Mouse (Mus musculus) MEL-GATA-1-ER (cell line): ENCODE measurements at regions not wholly inside any gene's neighbourhood (a gene's known extent, or its start where the extent isn't known, plus 50 kb on each side); places are given as distances from the start of the nearest gene placed in this dataset.

Experiments used
- DNase-seq: peaks from one replicate; pipeline ENCODE4 v3.0.0-alpha.2; 2012; ENCODE audit warnings: low read depth; ENCODE audit errors: extremely low read depth

- no peak for DNase-seq
Measured at GRCm38 (mm10) chr2:108584799-108585198, 695.7 kb upstream of the Kif18a start.

GRCm38 (mm10) chr2:108593555-108593954, 687.0 kb upstream of the Kif18a start:
- no peak for DNase-seq

DNA sequence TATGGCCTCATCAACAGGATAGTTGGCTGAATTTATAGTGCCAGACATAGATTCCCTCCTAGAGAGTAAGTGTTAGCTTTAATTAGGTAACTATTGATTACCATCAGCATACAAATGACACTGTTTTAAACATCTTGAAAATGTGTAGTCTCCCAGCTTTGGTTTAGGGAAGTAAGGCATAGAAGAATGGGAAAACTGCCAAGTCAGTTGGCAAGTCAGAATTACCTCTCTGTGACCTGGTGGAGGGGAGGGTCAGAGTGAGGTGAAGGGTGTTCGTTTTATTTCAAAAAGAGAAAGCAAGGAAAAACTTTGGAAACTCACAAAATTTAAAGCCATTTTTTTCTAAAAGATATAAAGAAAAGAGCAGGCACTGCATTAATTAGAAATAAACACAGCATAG, 680.2 kb upstream of the Kif18a start:
- DNase-seq: peak; percentile 12

DNA sequence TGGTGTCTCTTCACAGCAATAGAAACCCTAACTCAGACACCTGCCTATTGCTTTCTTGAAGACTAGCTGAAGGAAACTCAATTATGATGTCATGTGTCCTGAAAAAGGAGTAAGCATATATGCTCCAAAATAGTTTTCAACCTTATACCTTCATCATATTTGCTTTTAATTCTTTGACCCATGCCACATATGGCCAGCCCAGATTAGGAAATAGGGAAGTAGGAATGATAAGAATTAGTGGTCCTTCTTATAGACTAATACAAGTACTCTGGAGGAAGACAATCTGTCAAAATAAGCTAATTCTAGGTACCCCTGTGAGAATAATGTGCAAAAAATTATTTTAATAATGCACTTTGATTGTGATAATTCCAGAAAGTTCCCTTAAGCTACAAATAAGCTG, 661.0 kb upstream of the Kif18a start:
- peak; percentile 56 for DNase-seq

- DNase-seq: no peak
Measured at GRCm38 (mm10) chr2:108622367-108623162, 658.0 kb upstream of the Kif18a start.

- no peak for DNase-seq
Measured at GRCm38 (mm10) chr2:108635644-108636043, 644.9 kb upstream of the Kif18a start.

- DNase-seq: no peak
Measured at GRCm38 (mm10) chr2:108660697-108661388, 619.7 kb upstream of the Kif18a start.

DNA sequence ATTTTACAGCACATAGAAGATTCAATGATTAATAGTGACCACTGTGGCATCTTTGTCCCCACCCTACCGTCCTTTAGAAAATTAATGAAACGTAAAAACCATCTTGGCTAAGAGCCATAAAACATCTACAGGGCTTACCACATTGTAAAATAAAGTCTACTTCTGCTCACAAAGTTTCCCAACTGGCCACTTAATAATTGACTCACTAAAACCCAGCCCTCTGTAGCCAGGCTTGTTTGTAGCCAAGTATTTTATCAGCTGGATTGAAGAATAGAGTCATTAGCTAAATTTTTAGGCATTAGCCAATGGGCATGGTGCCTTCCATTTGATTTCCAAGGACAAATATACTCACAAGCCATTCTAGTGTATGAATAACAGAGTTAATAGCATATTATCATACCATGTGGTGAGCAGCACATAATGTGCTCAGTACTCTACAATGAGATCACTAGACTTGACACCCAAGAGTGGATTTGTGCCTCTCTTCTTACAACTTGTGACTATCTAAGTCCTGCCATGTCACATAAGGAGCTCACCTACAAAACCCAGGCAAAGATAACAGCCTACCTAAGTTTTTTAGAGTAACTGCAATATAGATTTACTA, 602.7 kb upstream of the Kif18a start:
- DNase-seq: no peak

- no peak for DNase-seq
Measured at GRCm38 (mm10) chr2:108681574-108681973, 599.0 kb upstream of the Kif18a start.

GRCm38 (mm10) chr2:108686019-108686743, 594.4 kb upstream of the Kif18a start:
- no peak for DNase-seq

- peak; percentile 23 for DNase-seq
Measured at GRCm38 (mm10) chr2:108690091-108690490, 590.4 kb upstream of the Kif18a start.

- DNase-seq: no peak
Measured at GRCm38 (mm10) chr2:108691156-108692007, 589.2 kb upstream of the Kif18a start.

GRCm38 (mm10) chr2:108701308-108701707, 579.2 kb upstream of the Kif18a start:
- DNase-seq: no peak

DNA sequence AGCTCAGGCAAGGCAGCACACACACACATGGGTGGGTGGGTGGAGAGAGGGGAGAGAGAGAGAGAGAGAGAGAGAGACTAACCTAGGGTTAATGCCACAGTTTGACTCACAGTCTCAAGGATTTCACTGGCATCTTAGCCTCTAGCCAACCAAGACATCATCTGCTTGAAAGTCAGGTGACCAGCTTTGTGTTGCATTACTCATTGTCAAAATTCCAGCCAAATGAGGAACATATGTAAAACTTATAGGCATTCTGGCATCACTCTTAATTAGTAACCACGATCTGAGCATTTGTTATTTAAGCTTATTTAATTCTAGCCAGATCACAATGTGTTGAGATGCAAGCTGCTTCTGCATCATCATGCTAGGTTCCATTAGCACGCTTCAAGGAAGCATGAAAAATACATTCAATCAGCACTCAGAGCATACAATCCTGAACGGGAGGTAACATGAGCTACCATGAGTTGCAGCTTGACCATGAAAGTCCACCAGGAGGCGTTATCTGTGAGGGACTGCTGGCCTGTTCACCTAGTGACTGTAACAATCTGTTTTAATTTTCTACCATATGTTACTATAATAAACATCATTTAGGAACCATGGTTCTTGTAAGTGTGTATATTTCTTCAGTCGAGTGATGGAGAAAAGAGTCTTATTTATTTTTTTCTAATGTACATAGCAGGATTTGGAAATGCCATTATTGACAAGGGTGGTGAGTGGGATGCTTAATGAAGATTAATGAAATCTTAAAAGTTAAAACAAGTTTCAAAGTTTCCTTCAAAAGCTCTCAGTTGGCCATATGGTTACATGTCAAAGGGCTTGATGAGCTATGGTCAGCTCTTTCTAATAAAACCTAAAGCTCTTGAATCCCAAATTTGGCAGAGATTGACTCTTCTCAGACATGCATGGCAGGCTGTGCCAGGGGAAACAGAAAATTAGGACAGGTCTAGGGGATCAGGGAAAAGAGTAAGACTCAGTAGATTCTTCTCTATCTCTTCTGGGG, 572.4 kb upstream of the Kif18a start:
- no peak for DNase-seq

DNA sequence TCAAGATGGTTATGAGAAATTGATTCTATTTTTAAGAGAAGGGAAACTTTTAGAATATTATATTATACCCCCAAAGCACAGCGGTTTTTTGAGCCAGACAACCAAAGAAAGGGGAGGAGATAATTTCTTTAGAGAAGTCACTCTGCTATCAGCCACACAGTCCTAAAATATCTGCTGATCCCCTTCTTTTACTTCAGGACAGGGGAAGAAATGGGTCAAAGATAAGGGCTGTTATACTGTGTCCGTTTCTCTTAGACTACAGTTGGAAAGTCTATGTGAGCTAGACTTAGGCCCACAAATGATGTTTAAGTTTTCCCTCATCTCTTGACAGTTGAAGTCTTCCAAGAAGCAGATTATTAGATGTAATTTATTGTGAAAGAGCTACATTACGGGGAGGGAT, 538.5 kb upstream of the Kif18a start:
- no peak for DNase-seq

DNA sequence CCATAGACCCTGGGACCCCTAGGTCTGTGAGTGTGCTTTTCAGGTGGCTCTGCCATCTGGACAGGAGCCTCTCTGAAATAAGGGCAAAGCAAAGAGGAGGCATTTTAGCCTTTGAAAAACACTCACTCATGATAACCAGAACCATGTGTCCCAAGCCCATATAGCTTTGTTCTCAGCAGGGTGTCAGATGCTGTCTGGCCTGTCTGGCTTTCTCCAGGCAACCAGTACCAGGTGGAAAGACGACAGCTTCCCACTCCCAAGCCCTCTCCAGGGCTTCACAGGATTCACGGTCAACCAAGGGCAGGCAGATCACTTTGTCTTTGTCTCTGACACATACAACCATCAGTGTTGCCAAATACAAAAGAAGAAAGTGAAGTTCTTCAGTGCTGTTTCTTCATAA, 537.0 kb upstream of the Kif18a start:
- DNase-seq: no peak

GRCm38 (mm10) chr2:108744797-108745196, 535.7 kb upstream of the Kif18a start:
- DNase-seq: no peak

GRCm38 (mm10) chr2:108753494-108754225, 526.9 kb upstream of the Kif18a start:
- DNase-seq: no peak

GRCm38 (mm10) chr2:108755821-108756220, 524.7 kb upstream of the Kif18a start:
- DNase-seq: no peak
